7 mouse cellular contexts compared by ENCODE assay signal in genomic region chr4:32249748-32250332, GRCm38 (mm10). TPM values are rescaled to one million over a fixed set of nuclear protein-coding genes. Genes with fewer than 3 reads are reported as not detected.
A peak's percentile ranks its signal among the peaks of the same experiment; 100 is the strongest.
DNase-seq lines count a peak whose midpoint lies in the region; ATAC-seq lines count a peak whose summit lies in the region.

No protein-coding gene starts in this region.

- no peaks in the 10 kb centered on the region for H3K36me3 ChIP-seq in heart, embryonic 15.5 days
- no peaks in the 10 kb centered on the region for H3K36me3 ChIP-seq in stomach, embryonic 15.5 days

- peak overlapping the region; percentile 40 for H3K9ac ChIP-seq in heart, embryonic 15.5 days
- no peak overlapping the region for H3K9ac ChIP-seq in stomach, embryonic 15.5 days

- peak overlapping the region; percentile 90 for H3K27ac ChIP-seq in heart, embryonic 15.5 days
- peak overlapping the region; percentile 78 for H3K27ac ChIP-seq in stomach, embryonic 15.5 days

- ATAC-seq in common myeloid progenitor, adult 5-6 weeks (replicated peaks; ENCODE audit: low read depth, poor library complexity, severe bottlenecking), result peak; percentile 45
- ATAC-seq in heart, embryonic 15.5 days (replicated peaks; ENCODE audit: insufficient number of reproducible peaks, insufficient read depth, low FRiP score, low read depth), result peak; percentile 19; the same call in 1 of the 2 replicates
- peak; percentile 43 for ATAC-seq in megakaryocyte, adult 5-6 weeks (ENCODE audit: poor library complexity, severe bottlenecking)
- ATAC-seq in stomach, embryonic 15.5 days (ENCODE audit: insufficient read depth, low FRiP score, low read depth), result no peak

- 60% methylated on average over 15 of the region's 15 CpGs for WGBS in heart, embryonic 15.5 days
- WGBS in stomach, embryonic 15.5 days, result 65% methylated on average over 15 of the region's 15 CpGs

- peak overlapping the region; percentile 26 for H3K4me3 ChIP-seq in heart, embryonic 15.5 days
- H3K4me3 ChIP-seq in stomach, embryonic 15.5 days (replicated peaks), result peak overlapping the region; percentile 14; the same call in 1 of the 2 replicates

- H3K27me3 ChIP-seq in heart, embryonic 15.5 days, result no peaks in the 10 kb centered on the region
- H3K27me3 ChIP-seq in stomach, embryonic 15.5 days (replicated peaks), result no peaks in the 10 kb centered on the region

- H3K9me3 ChIP-seq in heart, embryonic 15.5 days (replicated peaks), result no peaks in the 10 kb centered on the region
- no peaks in the 10 kb centered on the region for H3K9me3 ChIP-seq in stomach, embryonic 15.5 days

- peak overlapping the region; percentile 64 for H3K4me2 ChIP-seq in heart, embryonic 15.5 days
- peak overlapping the region; percentile 49 for H3K4me2 ChIP-seq in stomach, embryonic 15.5 days

- DNase-seq in urinary bladder, postnatal 14 days (ENCODE audit: low spot score), result peak; percentile 24
- DNase-seq in urinary bladder, adult 2 months (ENCODE audit: low spot score), result no peak
- peak; percentile 60 for DNase-seq in kidney, postnatal 10 days

- peaks cover 63% of the 10 kb centered on the region for H3K4me1 ChIP-seq in heart, embryonic 15.5 days (replicated peaks)
- peaks cover 22% of the 10 kb centered on the region for H3K4me1 ChIP-seq in stomach, embryonic 15.5 days

RNA-seq across cellular contexts. Expression of gene Bach2, which starts 11.2 kb away (rescaled TPM):
- polyA plus RNA-seq in urinary bladder, adult 2 months (2012; rRNA removed), result 2.3 and 2.6 TPM in 2 replicates
- 1.6 and 8.9 TPM in 2 replicates for total RNA-seq in common myeloid progenitor, adult 5-6 weeks (2017)
- polyA plus RNA-seq in heart, embryonic 15.5 days (2015; fragmentation: Nextera tagmentation; extraction: Ambion mirVana), result 5.0 and 5.4 TPM in 2 replicates
- 3.3 and 3.6 TPM in 2 replicates for total RNA-seq in megakaryocyte, adult 5-6 weeks (2015)
- 0.99 and 1.2 TPM in 2 replicates for total RNA-seq in megakaryocyte, adult 5-6 weeks (2017)
- polyA plus RNA-seq in stomach, embryonic 15.5 days (2015; fragmentation: Nextera tagmentation; extraction: Ambion mirVana), result 5.2 TPM in 2 replicates
